Mouse (Mus musculus): ENCODE data around the gene Camk1g. TPM values are rescaled to one million over a fixed set of nuclear protein-coding genes. Genes with fewer than 3 reads are reported as not detected.

Camk1g gene
- polyA plus RNA-seq, 1 experiment = 0.54 TPM

GRCm38 (mm10) chr1:193381597-193382404 is 11.7 kb upstream of the Camk1g start:
- no peak overlapping the region for H3K27ac ChIP-seq (ENCODE audit: insufficient read depth, low read length)
- TF ChIP-seq CTCF (IDR thresholded peaks at IDR 0.05; ENCODE audit: low read depth, low read length) (no peak), EP300 (IDR thresholded peaks at IDR 0.05; ENCODE audit: insufficient read depth, low read depth, low read length) (no peak), POLR2A (IDR thresholded peaks at IDR 0.05; ENCODE audit: insufficient read depth, low read length) (no peak)
- H3K4me3 ChIP-seq (ENCODE audit: low read depth, low read length) = no peak overlapping the region
- no peaks in the 10 kb centered on the region for H3K4me1 ChIP-seq (ENCODE audit: control insufficient read depth, insufficient read depth, low read length)
- H3K9me3 ChIP-seq (replicated peaks; ENCODE audit: control insufficient read depth, insufficient read depth, low read length, poor library complexity, severe bottlenecking) = no peaks in the 10 kb centered on the region
- H3K27me3 ChIP-seq (ENCODE audit: control insufficient read depth, insufficient read depth, low read length, poor library complexity, severe bottlenecking) = no peaks in the 10 kb centered on the region
- no peak overlapping the region for H3K9ac ChIP-seq (ENCODE audit: low read depth, poor library complexity, severe bottlenecking)
- H3K36me3 ChIP-seq (ENCODE audit: control insufficient read depth, insufficient read depth, low read length, poor library complexity, severe bottlenecking) = no peaks in the 10 kb centered on the region

GRCm38 (mm10) chr1:193380877-193381276 is 10.8 kb upstream of the Camk1g start:
- no peak overlapping the region for H3K4me3 ChIP-seq (ENCODE audit: low read depth, low read length)
- no peak overlapping the region for H3K9ac ChIP-seq (ENCODE audit: low read depth, poor library complexity, severe bottlenecking)
- H3K27me3 ChIP-seq (ENCODE audit: control insufficient read depth, insufficient read depth, low read length, poor library complexity, severe bottlenecking) = no peaks in the 10 kb centered on the region
- H3K36me3 ChIP-seq (ENCODE audit: control insufficient read depth, insufficient read depth, low read length, poor library complexity, severe bottlenecking) = no peaks in the 10 kb centered on the region
- no peaks in the 10 kb centered on the region for H3K9me3 ChIP-seq (replicated peaks; ENCODE audit: control insufficient read depth, insufficient read depth, low read length, poor library complexity, severe bottlenecking)
- H3K4me1 ChIP-seq (ENCODE audit: control insufficient read depth, insufficient read depth, low read length) = no peaks in the 10 kb centered on the region
- TF ChIP-seq POLR2A (IDR thresholded peaks at IDR 0.05; ENCODE audit: insufficient read depth, low read length) (no peak), CTCF (IDR thresholded peaks at IDR 0.05; ENCODE audit: low read depth, low read length) (no peak), EP300 (IDR thresholded peaks at IDR 0.05; ENCODE audit: insufficient read depth, low read depth, low read length) (no peak)
- no peak overlapping the region for H3K27ac ChIP-seq (ENCODE audit: insufficient read depth, low read length)

GRCm38 (mm10) chr1:193379634-193380033 is 9.5 kb upstream of the Camk1g start:
- Histone ChIP-seq H3K4me3 (ENCODE audit: low read depth, low read length) (no peak overlapping the region), H3K36me3 (ENCODE audit: control insufficient read depth, insufficient read depth, low read length, poor library complexity, severe bottlenecking) (no peaks in the 10 kb centered on the region), H3K9ac (ENCODE audit: low read depth, poor library complexity, severe bottlenecking) (no peak overlapping the region), H3K9me3 (replicated peaks; ENCODE audit: control insufficient read depth, insufficient read depth, low read length, poor library complexity, severe bottlenecking) (no peaks in the 10 kb centered on the region), H3K27ac (ENCODE audit: insufficient read depth, low read length) (no peak overlapping the region), H3K27me3 (ENCODE audit: control insufficient read depth, insufficient read depth, low read length, poor library complexity, severe bottlenecking) (no peaks in the 10 kb centered on the region), H3K4me1 (ENCODE audit: control insufficient read depth, insufficient read depth, low read length) (no peaks in the 10 kb centered on the region)
- no peak for TF ChIP-seq EP300 (IDR thresholded peaks at IDR 0.05; ENCODE audit: insufficient read depth, low read depth, low read length)
- no peak for TF ChIP-seq CTCF (IDR thresholded peaks at IDR 0.05; ENCODE audit: low read depth, low read length)
- no peak for TF ChIP-seq POLR2A (IDR thresholded peaks at IDR 0.05; ENCODE audit: insufficient read depth, low read length)

GRCm38 (mm10) chr1:193376478-193377134 is 6.5 kb upstream of the Camk1g start:
- Histone ChIP-seq H3K4me1 (ENCODE audit: control insufficient read depth, insufficient read depth, low read length) (no peaks in the 10 kb centered on the region), H3K36me3 (ENCODE audit: control insufficient read depth, insufficient read depth, low read length, poor library complexity, severe bottlenecking) (no peaks in the 10 kb centered on the region), H3K9me3 (replicated peaks; ENCODE audit: control insufficient read depth, insufficient read depth, low read length, poor library complexity, severe bottlenecking) (no peaks in the 10 kb centered on the region), H3K27me3 (ENCODE audit: control insufficient read depth, insufficient read depth, low read length, poor library complexity, severe bottlenecking) (no peaks in the 10 kb centered on the region), H3K9ac (ENCODE audit: low read depth, poor library complexity, severe bottlenecking) (no peak overlapping the region), H3K27ac (ENCODE audit: insufficient read depth, low read length) (no peak overlapping the region), H3K4me3 (ENCODE audit: low read depth, low read length) (no peak overlapping the region)
- TF ChIP-seq CTCF (IDR thresholded peaks at IDR 0.05; ENCODE audit: low read depth, low read length) (peak; percentile 95), EP300 (IDR thresholded peaks at IDR 0.05; ENCODE audit: insufficient read depth, low read depth, low read length) (no peak)

- H3K27me3 ChIP-seq (ENCODE audit: control insufficient read depth, insufficient read depth, low read length, poor library complexity, severe bottlenecking) = no peaks in the 10 kb centered on the region
- H3K27ac ChIP-seq (ENCODE audit: insufficient read depth, low read length) = no peak overlapping the region
- no peaks in the 10 kb centered on the region for H3K9me3 ChIP-seq (replicated peaks; ENCODE audit: control insufficient read depth, insufficient read depth, low read length, poor library complexity, severe bottlenecking)
- H3K9ac ChIP-seq (ENCODE audit: low read depth, poor library complexity, severe bottlenecking) = no peak overlapping the region
- no peak for TF ChIP-seq POLR2A (IDR thresholded peaks at IDR 0.05; ENCODE audit: insufficient read depth, low read length)
- no peak for TF ChIP-seq CTCF (IDR thresholded peaks at IDR 0.05; ENCODE audit: low read depth, low read length)
- no peak for TF ChIP-seq EP300 (IDR thresholded peaks at IDR 0.05; ENCODE audit: insufficient read depth, low read depth, low read length)
- H3K4me1 ChIP-seq (ENCODE audit: control insufficient read depth, insufficient read depth, low read length) = no peaks in the 10 kb centered on the region
- no peak overlapping the region for H3K4me3 ChIP-seq (ENCODE audit: low read depth, low read length)
- no peaks in the 10 kb centered on the region for H3K36me3 ChIP-seq (ENCODE audit: control insufficient read depth, insufficient read depth, low read length, poor library complexity, severe bottlenecking)
These were observed 3.9 kb upstream of the Camk1g start for GRCm38 (mm10) chr1:193373906-193374413.

- TF ChIP-seq POLR2A (IDR thresholded peaks at IDR 0.05; ENCODE audit: insufficient read depth, low read length) (no peak), CTCF (IDR thresholded peaks at IDR 0.05; ENCODE audit: low read depth, low read length) (no peak), EP300 (IDR thresholded peaks at IDR 0.05; ENCODE audit: insufficient read depth, low read depth, low read length) (no peak)
- Histone ChIP-seq H3K27me3 (ENCODE audit: control insufficient read depth, insufficient read depth, low read length, poor library complexity, severe bottlenecking) (no peaks in the 10 kb centered on the region), H3K9me3 (replicated peaks; ENCODE audit: control insufficient read depth, insufficient read depth, low read length, poor library complexity, severe bottlenecking) (no peaks in the 10 kb centered on the region), H3K27ac (ENCODE audit: insufficient read depth, low read length) (no peak overlapping the region), H3K4me3 (ENCODE audit: low read depth, low read length) (no peak overlapping the region), H3K9ac (ENCODE audit: low read depth, poor library complexity, severe bottlenecking) (no peak overlapping the region), H3K36me3 (ENCODE audit: control insufficient read depth, insufficient read depth, low read length, poor library complexity, severe bottlenecking) (no peaks in the 10 kb centered on the region), H3K4me1 (ENCODE audit: control insufficient read depth, insufficient read depth, low read length) (no peaks in the 10 kb centered on the region)
These were observed 1.0 kb downstream of the Camk1g start for GRCm38 (mm10) chr1:193369091-193369490.
